8 mouse cellular contexts compared by ENCODE assay signal in the genomic region with DNA sequence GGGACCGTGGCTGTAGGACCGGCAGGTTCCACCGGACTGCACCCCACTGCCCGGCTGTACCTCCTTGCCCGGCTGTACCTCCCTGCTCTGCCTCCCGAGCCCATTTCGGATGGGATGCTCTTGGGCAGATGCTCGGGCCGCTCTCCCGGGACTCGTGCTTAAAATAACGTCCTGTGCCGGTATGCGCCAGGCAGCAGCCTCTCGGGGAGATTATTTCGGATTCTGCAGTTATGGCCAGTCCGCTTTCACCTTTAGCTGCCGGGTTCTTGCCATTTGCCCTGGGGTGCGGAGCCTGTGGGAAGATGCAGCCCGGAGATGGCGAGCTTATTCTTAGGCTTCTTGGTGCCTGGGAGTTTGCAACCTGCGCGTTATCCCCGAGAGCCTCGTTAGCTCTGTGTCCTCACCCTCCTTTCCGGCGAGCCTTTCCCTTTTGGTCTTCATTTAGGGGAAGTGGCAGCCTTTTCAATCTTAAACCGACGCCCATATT. TPM values are rescaled to one million over a fixed set of nuclear protein-coding genes. Genes with fewer than 3 reads are reported as not detected.
DNase-seq lines count a peak whose midpoint lies in the region; ATAC-seq and TF ChIP-seq lines count a peak whose summit lies in the region.

No protein-coding gene starts in this region.

- H3K27ac ChIP-seq in embryonic facial prominence, embryonic 15.5 days (replicated peaks): peak overlapping the region; percentile 94
- H3K27ac ChIP-seq in hindbrain, embryonic 14.5 days: peak overlapping the region; percentile 98
- peak overlapping the region; percentile 44 for H3K27ac ChIP-seq in liver, postnatal 0 days (ENCODE audit: low read depth)
- peak overlapping the region; percentile 98 for H3K27ac ChIP-seq in neural tube, embryonic 15.5 days (replicated peaks)

- H3K27me3 ChIP-seq in embryonic facial prominence, embryonic 15.5 days: no peaks in the 10 kb centered on the region
- H3K27me3 ChIP-seq in hindbrain, embryonic 14.5 days (ENCODE audit: control insufficient read depth, insufficient read depth, low read length): no peaks in the 10 kb centered on the region
- H3K27me3 ChIP-seq in liver, postnatal 0 days (ENCODE audit: insufficient read depth, low read length): peaks cover 18% of the 10 kb centered on the region
- H3K27me3 ChIP-seq in neural tube, embryonic 15.5 days (replicated peaks): no peaks in the 10 kb centered on the region

- ATAC-seq in embryonic facial prominence, embryonic 15.5 days (ENCODE audit: insufficient number of reproducible peaks, low FRiP score, low TSS enrichment, low read depth): peak; percentile 39
- ATAC-seq in hindbrain, embryonic 14.5 days (ENCODE audit: low FRiP score): peak; percentile 21; the same call in 1 of the 2 replicates
- peak; percentile 4; the same call in 1 of the 2 replicates for ATAC-seq in liver, postnatal 0 days
- peak; percentile 39 for ATAC-seq in neural tube, embryonic 15.5 days (ENCODE audit: low FRiP score)

- no peak for TF ChIP-seq EP300 in liver, postnatal 0 days (IDR thresholded peaks at IDR 0.05; ENCODE audit: low read depth)

- H3K4me2 ChIP-seq in embryonic facial prominence, embryonic 15.5 days (replicated peaks): peak overlapping the region; percentile 80
- H3K4me2 ChIP-seq in hindbrain, embryonic 14.5 days (replicated peaks): peak overlapping the region; percentile 70
- H3K4me2 ChIP-seq in liver, postnatal 0 days (ENCODE audit: low read depth, low read length): peak overlapping the region; percentile 82
- peak overlapping the region; percentile 68 for H3K4me2 ChIP-seq in neural tube, embryonic 15.5 days

- H3K4me3 ChIP-seq in embryonic facial prominence, embryonic 15.5 days (replicated peaks): peak overlapping the region; percentile 91
- H3K4me3 ChIP-seq in hindbrain, embryonic 14.5 days (replicated peaks; ENCODE audit: low read length): peak overlapping the region; percentile 73
- H3K4me3 ChIP-seq in liver, postnatal 0 days (ENCODE audit: low read depth, low read length): peak overlapping the region; percentile 53
- peak overlapping the region; percentile 86 for H3K4me3 ChIP-seq in neural tube, embryonic 15.5 days (replicated peaks)

- H3K9ac ChIP-seq in embryonic facial prominence, embryonic 15.5 days: peak overlapping the region; percentile 80
- peak overlapping the region; percentile 94 for H3K9ac ChIP-seq in hindbrain, embryonic 14.5 days
- peak overlapping the region; percentile 51 for H3K9ac ChIP-seq in liver, postnatal 0 days (replicated peaks)
- H3K9ac ChIP-seq in neural tube, embryonic 15.5 days (replicated peaks): peak overlapping the region; percentile 98

- no peak for TF ChIP-seq CTCF in liver, postnatal 0 days (IDR thresholded peaks at IDR 0.05; ENCODE audit: low read depth)

- no peaks in the 10 kb centered on the region for H3K36me3 ChIP-seq in embryonic facial prominence, embryonic 15.5 days
- H3K36me3 ChIP-seq in hindbrain, embryonic 14.5 days (replicated peaks; ENCODE audit: control insufficient read depth, insufficient read depth): no peaks in the 10 kb centered on the region
- H3K36me3 ChIP-seq in liver, postnatal 0 days (replicated peaks; ENCODE audit: insufficient read depth, low read length): no peaks in the 10 kb centered on the region
- H3K36me3 ChIP-seq in neural tube, embryonic 15.5 days: no peaks in the 10 kb centered on the region

- WGBS in embryonic facial prominence, embryonic 15.5 days: under 1% methylated on average over 29 of the region's 29 CpGs
- 1% methylated on average over 29 of the region's 29 CpGs for WGBS in hindbrain, embryonic 14.5 days
- WGBS in liver, postnatal 0 days (ENCODE audit: insufficient replicate concordance): 1% methylated on average over 28 of the region's 29 CpGs
- 0% methylated on average over 29 of the region's 29 CpGs for WGBS in neural tube, embryonic 15.5 days

- H3K9me3 ChIP-seq in embryonic facial prominence, embryonic 15.5 days (replicated peaks): no peaks in the 10 kb centered on the region
- no peaks in the 10 kb centered on the region for H3K9me3 ChIP-seq in hindbrain, embryonic 14.5 days (ENCODE audit: control insufficient read depth, low read length)
- no peaks in the 10 kb centered on the region for H3K9me3 ChIP-seq in liver, postnatal 0 days (ENCODE audit: low read length)
- no peaks in the 10 kb centered on the region for H3K9me3 ChIP-seq in neural tube, embryonic 15.5 days (replicated peaks)

- peak; percentile 16 to 29 for DNase-seq in lung, adult 18-20 months
- DNase-seq in lung, postnatal 25 days (ENCODE audit: low spot score): no peak
- DNase-seq in Muller cell, postnatal 12 days (ENCODE audit: inconsistent ontology term): peak; percentile 67
- DNase-seq in hindbrain, embryonic 14.5 days (ENCODE audit: low spot score): peak; percentile 45
- DNase-seq in liver, postnatal 0 days: peak; percentile 30
- no peak for DNase-seq in ovary, postnatal 36 days (ENCODE audit: low spot score)

- H3K4me1 ChIP-seq in embryonic facial prominence, embryonic 15.5 days: peaks cover 9% of the 10 kb centered on the region
- peaks cover 31% of the 10 kb centered on the region for H3K4me1 ChIP-seq in hindbrain, embryonic 14.5 days (replicated peaks; ENCODE audit: control insufficient read depth, insufficient read depth, low read length)
- peaks cover 10% of the 10 kb centered on the region for H3K4me1 ChIP-seq in liver, postnatal 0 days (ENCODE audit: insufficient read depth)
- peaks cover 23% of the 10 kb centered on the region for H3K4me1 ChIP-seq in neural tube, embryonic 15.5 days

RNA-seq across cellular contexts. Expression of gene Myo5a, which starts 0.9 kb away (rescaled TPM):
- 19.6 and 21.9 TPM in 2 replicates for polyA plus RNA-seq in embryonic facial prominence, embryonic 15.5 days (2015; fragmentation: Nextera tagmentation; extraction: Ambion mirVana)
- polyA plus RNA-seq in hindbrain, embryonic 14.5 days (2014; fragmentation: Nextera tagmentation; extraction: Ambion mirVana): 58.1 and 61.5 TPM in 2 replicates
- 1.2 and 1.3 TPM in 2 replicates for polyA plus RNA-seq in liver, postnatal 0 days (2015; fragmentation: Nextera tagmentation; extraction: Ambion mirVana)
- 29.5 and 35.6 TPM in 2 replicates for polyA plus RNA-seq in neural tube, embryonic 15.5 days (2015; fragmentation: Nextera tagmentation; extraction: Ambion mirVana)

RNA-seq across cellular contexts. Expression of gene Arpp19, which starts 34.3 kb away (rescaled TPM):
- 262 and 266 TPM in 2 replicates for polyA plus RNA-seq in embryonic facial prominence, embryonic 15.5 days (2015; fragmentation: Nextera tagmentation; extraction: Ambion mirVana)
- polyA plus RNA-seq in hindbrain, embryonic 14.5 days (2014; fragmentation: Nextera tagmentation; extraction: Ambion mirVana): 229 and 231 TPM in 2 replicates
- polyA plus RNA-seq in liver, postnatal 0 days (2015; fragmentation: Nextera tagmentation; extraction: Ambion mirVana): 187 and 189 TPM in 2 replicates
- polyA plus RNA-seq in neural tube, embryonic 15.5 days (2015; fragmentation: Nextera tagmentation; extraction: Ambion mirVana): 202 and 222 TPM in 2 replicates

Comparison
In these comparisons a context has a peak if more than half of its experiments do, and no peak if none do; other contexts are left out.
1. DNase-seq: peak in lung, adult 18-20 months (2 of 2), Muller cell, postnatal 12 days (single experiment), hindbrain, embryonic 14.5 days (single experiment) and liver, postnatal 0 days (single experiment); none in lung, postnatal 25 days (single experiment) and ovary, postnatal 36 days (single experiment).
2. H3K27ac ChIP-seq: peak in every context shown above with its lines; median percentile 98 in hindbrain, embryonic 14.5 days; 98 in neural tube, embryonic 15.5 days; 94 in embryonic facial prominence, embryonic 15.5 days; 44 in liver, postnatal 0 days.
3. Peak in every context shown above with its lines, with median percentiles within 50 percentile points of each other: ATAC-seq, H3K4me2 ChIP-seq, H3K4me3 ChIP-seq and H3K9ac ChIP-seq.